Mouse (Mus musculus) MEL (cell line): ENCODE results near the gene Scrn3.

Experiments used
- BHLHE40 ChIP-seq: IDR thresholded peaks from 2 replicates; pipeline ENCODE4 v1.6.1; 2012; ENCODE audit warnings: low read depth, mild to moderate bottlenecking, inconsistent platforms, low read length, improper control_type of control experiment, borderline replicate concordance
- CHD1 ChIP-seq: IDR thresholded peaks from 2 replicates; pipeline ENCODE4 v1.6.1; 2012; ENCODE audit warnings: low read depth, mild to moderate bottlenecking, inconsistent platforms, low read length, improper control_type of control experiment
- CTCF ChIP-seq, 3 experiments: IDR thresholded peaks in 2 of 3; conservative IDR thresholded peaks in 1 of 3; 2 replicates each; pipeline ENCODE4 v1.5.1; 2011 to 2012; ENCODE audit warnings: low read length in 3 of 3, low read depth in 2 of 3, mild to moderate bottlenecking in 2 of 3, improper control_type of control experiment in 1 of 3, inconsistent platforms in 1 of 3, mixed read lengths in 1 of 3, moderate library complexity in 1 of 3; ENCODE audit not compliant: control insufficient read depth in 1 of 3, insufficient read depth in 1 of 3, poor library complexity in 1 of 3, severe bottlenecking in 1 of 3
- E2F4 ChIP-seq: IDR thresholded peaks from 2 replicates; pipeline ENCODE4 v1.6.1; 2011; ENCODE audit warnings: low read depth, low read length, improper control_type of control experiment, borderline replicate concordance
- GABPA ChIP-seq: IDR thresholded peaks from 2 replicates; pipeline ENCODE4 v1.6.1; 2012; ENCODE audit warnings: low read depth, mild to moderate bottlenecking, inconsistent platforms, low read length, improper control_type of control experiment, moderate library complexity
- MAX ChIP-seq: IDR thresholded peaks from 2 replicates; pipeline ENCODE4 v1.6.1; 2011; ENCODE audit warnings: low read length, improper control_type of control experiment
- MXI1 ChIP-seq: IDR thresholded peaks from 2 replicates; pipeline ENCODE4 v1.6.1; 2011; ENCODE audit warnings: mild to moderate bottlenecking, low read depth, low read length, improper control_type of control experiment
- MYC ChIP-seq: IDR thresholded peaks from 2 replicates; pipeline ENCODE4 v1.6.1; 2011; ENCODE audit warnings: low read depth, mild to moderate bottlenecking, low read length, improper control_type of control experiment, moderate library complexity
- NRF1 ChIP-seq: IDR thresholded peaks from 2 replicates; pipeline ENCODE4 v1.6.1; 2014; ENCODE audit warnings: low read depth, mild to moderate bottlenecking, inconsistent platforms, low read length, improper control_type of control experiment, moderate library complexity; ENCODE audit not compliant: poor library complexity, insufficient read depth, severe bottlenecking
- POLR2A ChIP-seq, 2 experiments: IDR thresholded peaks; 2 replicates each; pipeline ENCODE4 v1.6.1; 2011 to 2012; ENCODE audit warnings: low read length in 2 of 2, mild to moderate bottlenecking in 2 of 2, control low read depth in 1 of 2, improper control_type of control experiment in 1 of 2, low read depth in 1 of 2, moderate library complexity in 1 of 2; ENCODE audit not compliant: control insufficient read depth in 1 of 2, insufficient read depth in 1 of 2, poor library complexity in 1 of 2
- SIN3A ChIP-seq: IDR thresholded peaks from 2 replicates; pipeline ENCODE4 v1.6.1; 2012; ENCODE audit warnings: low read length, improper control_type of control experiment, inconsistent platforms
- SMC3 ChIP-seq: IDR thresholded peaks from 2 replicates; pipeline ENCODE4 v1.6.1; 2011; ENCODE audit warnings: low read depth, low read length, improper control_type of control experiment
- TBP ChIP-seq: IDR thresholded peaks from 2 replicates; pipeline ENCODE4 v1.8.0; 2011; ENCODE audit warnings: low read depth, low read length, improper control_type of control experiment
- ZNF384 ChIP-seq: IDR thresholded peaks from 2 replicates; pipeline ENCODE4 v1.6.1; 2012; ENCODE audit warnings: low read depth, mild to moderate bottlenecking, inconsistent platforms, low read length, improper control_type of control experiment

DNA sequence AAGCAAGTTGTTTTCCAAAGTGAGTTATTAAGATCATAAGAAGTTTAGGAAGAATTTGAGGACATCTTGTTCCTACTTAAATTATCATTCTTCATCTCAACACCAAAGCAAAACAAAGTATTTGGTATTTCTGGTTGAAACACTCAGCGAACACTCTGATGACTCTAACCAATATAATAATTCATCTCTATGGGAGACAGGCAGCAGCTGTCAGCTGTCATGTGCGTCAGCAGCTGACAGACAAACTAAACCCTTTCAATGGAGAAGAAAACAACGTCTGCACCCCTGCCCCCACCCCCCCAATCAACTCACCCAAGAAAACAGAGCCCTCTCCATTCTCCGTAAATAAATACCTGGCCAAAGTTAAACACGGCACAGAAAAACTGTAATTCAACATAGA lies 39.1 kb downstream of the Scrn3 start:
- TF ChIP-seq CHD1 (no peak), CTCF (IDR thresholded peaks at IDR 0.05 in 2 of 3, conservative IDR thresholded peaks at IDR 0.05 in 1 of 3; ENCODE audit: control insufficient read depth in 1 of 3, insufficient read depth in 1 of 3, low read depth in 2 of 3, low read length in 3 of 3, poor library complexity in 1 of 3, severe bottlenecking in 1 of 3) (no peak), ZNF384 (no peak), GABPA (no peak), SIN3A (no peak), POLR2A (IDR thresholded peaks at IDR 0.05; ENCODE audit: control insufficient read depth in 1 of 2, insufficient read depth in 1 of 2, low read depth in 1 of 2, low read length in 2 of 2, poor library complexity in 1 of 2) (no peak), NRF1 (no peak), TBP (no peak), E2F4 (no peak), BHLHE40 (no peak), MAX (no peak), MXI1 (no peak), SMC3 (no peak), MYC (no peak)
